Mouse (Mus musculus): Measurements from ENCODE around the gene Usp17lc.
"Not testable (repeated sequence)": the region's sequence is repeated elsewhere in the genome, so short reads cannot be mapped to it uniquely, and the experiment has no call there.

Gene Usp17lc

GRCm38 (mm10) chr7:103414772-103415171 is at the start of gene Usp17lc:
TSS of gene Usp17lc (plus strand) at chr7:103415072.
- DNase-seq (ENCODE audit: low read depth, low spot score): not testable (repeated sequence)

- DNase-seq (ENCODE audit: low read depth, low spot score): no peak
Measured at GRCm38 (mm10) chr7:103386077-103386476, 28.8 kb upstream of the Usp17lc start, which contains the start of gene Olfr603. TSS of gene Olfr603 (minus strand) at chr7:103386177.

- no peak for DNase-seq (ENCODE audit: low read depth, low spot score)
Measured at GRCm38 (mm10) chr7:103397758-103398157, 17.1 kb upstream of the Usp17lc start.

DNA sequence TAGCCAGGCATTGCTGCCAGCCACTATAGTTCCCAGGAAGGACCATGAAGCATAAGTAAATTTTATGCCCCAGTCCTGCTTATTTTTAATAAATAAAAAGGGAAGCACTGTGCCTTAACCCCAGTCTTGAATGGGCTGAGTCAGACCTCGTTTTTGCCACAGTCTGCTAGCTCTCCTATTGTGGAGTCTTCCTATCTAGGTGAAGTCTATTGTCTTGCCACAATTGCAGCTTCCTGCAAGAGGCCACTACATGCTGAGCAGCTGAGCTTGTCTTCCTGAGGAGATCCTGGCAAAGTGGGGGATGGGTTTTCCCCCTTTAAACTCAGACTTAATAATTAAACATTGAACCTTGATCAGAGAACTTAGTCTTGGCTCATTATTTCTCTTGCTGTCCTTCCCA is 15.9 kb upstream of the Usp17lc start:
- no peak for DNase-seq (ENCODE audit: low read depth, low spot score)

- DNase-seq (ENCODE audit: low read depth, low spot score): not testable (repeated sequence)
Measured at GRCm38 (mm10) chr7:103406521-103407055, 8.3 kb upstream of the Usp17lc start.

DNA sequence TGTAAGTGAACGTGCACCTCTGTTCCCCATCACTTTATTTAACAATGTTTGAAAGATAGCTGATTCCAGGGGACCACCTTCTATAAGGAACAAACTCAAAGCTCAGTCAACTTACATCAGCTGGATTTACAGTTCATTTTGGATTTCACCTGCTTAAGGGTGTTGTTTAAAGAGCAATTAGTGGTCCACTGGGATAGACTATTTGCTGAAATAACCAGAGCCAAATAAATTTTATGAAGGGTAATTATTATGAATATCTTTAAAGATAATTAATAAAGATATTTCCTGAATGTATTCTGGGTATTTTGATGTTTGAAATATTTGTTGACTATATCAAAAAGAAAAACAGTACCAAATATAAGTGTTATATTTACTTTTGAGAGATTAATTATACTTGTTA is 30.5 kb downstream of the Usp17lc start, which contains the start of gene Olfr605:
Gene Olfr605 (minus strand): TSS at position 101 of the 400 bp plus-strand sequence.
- DNase-seq (ENCODE audit: low read depth, low spot score): no peak

- DNase-seq (ENCODE audit: low read depth, low spot score): no peak
Measured at GRCm38 (mm10) chr7:103448746-103449145, 33.9 kb downstream of the Usp17lc start, which contains the start of gene Olfr606. TSS of gene Olfr606 (plus strand) at chr7:103449046.

DNA sequence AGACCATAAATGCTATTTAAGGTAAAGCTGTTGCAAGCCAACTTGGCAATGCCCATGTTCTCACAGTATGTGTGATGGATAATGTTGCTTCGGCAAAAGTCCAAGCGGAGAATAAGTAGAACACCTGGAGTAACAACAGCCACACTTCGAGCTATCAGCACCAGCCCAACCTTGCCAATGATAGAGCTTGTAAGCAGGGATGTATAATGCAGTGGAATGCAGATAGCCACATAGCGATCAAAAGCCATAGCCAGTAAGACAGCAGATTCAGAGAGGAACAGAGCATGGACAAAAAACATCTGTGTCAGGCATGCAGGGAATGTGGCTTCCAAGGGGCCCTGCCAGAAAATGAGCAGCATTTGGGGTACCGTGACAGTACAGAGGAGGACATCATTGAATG is 45.7 kb downstream of the Usp17lc start:
- DNase-seq (ENCODE audit: low read depth, low spot score): no peak

All from skeletal muscle tissue, adult 2 months (tissue).